Mouse (Mus musculus): ENCODE results near the gene Mbnl1.

GRCm38 (mm10) chr3:60483305-60483704, 10.7 kb downstream of the Mbnl1 start:
- TF ChIP-seq POLR2A (IDR thresholded peaks at IDR 0.05; ENCODE audit: low read depth, low read length), result no peak
- TF ChIP-seq CTCF (IDR thresholded peaks at IDR 0.05; ENCODE audit: borderline replicate concordance, insufficient read depth, low read length), result no peak

Data from embryonic fibroblast, embryonic 13.5 days (primary cell).